Mouse (Mus musculus): Measurements from ENCODE around the gene Pcnx. TPM values are rescaled to one million over a fixed set of nuclear protein-coding genes. Genes with fewer than 3 reads are reported as not detected.

Gene Pcnx
- polyA plus RNA-seq, 1 experiment from 2014 or later = 11.4 TPM

DNA sequence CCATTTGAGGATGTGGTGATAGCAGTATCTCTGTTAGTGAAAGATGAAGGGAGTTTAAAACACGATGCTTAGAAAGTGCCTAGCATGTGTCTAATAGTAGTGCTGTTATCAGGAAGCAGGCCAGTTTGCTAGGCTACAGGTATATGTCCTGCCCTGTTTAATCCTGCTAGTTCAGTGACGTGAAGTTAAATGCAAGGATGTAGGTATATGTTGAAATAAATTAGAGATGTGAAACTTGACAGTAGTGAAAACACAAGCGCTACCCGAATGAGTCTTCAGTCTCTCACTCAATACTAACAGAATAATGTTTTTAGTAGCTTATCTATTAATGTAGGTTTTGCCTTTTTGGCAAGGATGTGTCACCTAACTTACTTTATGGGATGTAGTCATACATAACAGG lies 62.0 kb downstream of the Pcnx start:
- H3K27ac ChIP-seq (ENCODE audit: low read depth, low read length) = no peak overlapping the region
- no peak overlapping the region for H3K4me2 ChIP-seq
- H3K9ac ChIP-seq (ENCODE audit: low read length) = no peak overlapping the region
- H3K4me3 ChIP-seq (ENCODE audit: low read depth, low read length) = no peak overlapping the region
- ATAC-seq (ENCODE audit: low FRiP score) = no peak
- H3K36me3 ChIP-seq (ENCODE audit: control insufficient read depth, insufficient read depth, low read length) = peaks cover 6% of the 10 kb centered on the region
- peak; percentile 19 for DNase-seq (ENCODE audit: low spot score, missing footprints)
- H3K4me1 ChIP-seq (ENCODE audit: control insufficient read depth, insufficient read depth, low read length) = no peaks in the 10 kb centered on the region
- WGBS = 92% methylated on average over 4 of the region's 4 CpGs
- no peaks in the 10 kb centered on the region for H3K9me3 ChIP-seq (ENCODE audit: control insufficient read depth, low read length)
- no peaks in the 10 kb centered on the region for H3K27me3 ChIP-seq (ENCODE audit: control insufficient read depth, insufficient read depth, low read length)

DNA sequence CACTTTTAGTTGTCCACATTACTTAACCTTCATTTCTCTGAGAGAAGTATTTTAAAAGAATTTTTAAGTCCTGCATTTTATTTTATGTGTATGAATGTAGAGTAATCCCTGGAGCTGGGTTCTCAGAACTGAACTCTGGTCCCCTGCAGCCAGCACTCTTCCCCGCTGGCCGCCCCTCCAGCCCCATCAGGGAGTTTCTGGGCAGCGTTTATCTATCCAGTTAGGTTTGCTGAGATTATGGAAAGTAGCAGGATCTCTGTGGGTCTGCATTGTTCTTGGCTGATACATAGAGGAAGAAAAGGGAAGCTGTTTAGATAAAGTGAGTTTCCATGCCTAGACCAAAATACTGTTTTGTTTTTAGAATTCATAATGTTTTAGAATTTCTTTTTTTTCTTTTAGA lies 63.0 kb downstream of the Pcnx start:
- Histone ChIP-seq H3K4me3 (ENCODE audit: low read depth, low read length) (no peak overlapping the region), H3K9me3 (ENCODE audit: control insufficient read depth, low read length) (no peaks in the 10 kb centered on the region), H3K36me3 (ENCODE audit: control insufficient read depth, insufficient read depth, low read length) (peaks cover 6% of the 10 kb centered on the region), H3K27ac (ENCODE audit: low read depth, low read length) (no peak overlapping the region), H3K9ac (ENCODE audit: low read length) (no peak overlapping the region), H3K4me2 (no peak overlapping the region), H3K27me3 (ENCODE audit: control insufficient read depth, insufficient read depth, low read length) (no peaks in the 10 kb centered on the region), H3K4me1 (ENCODE audit: control insufficient read depth, insufficient read depth, low read length) (no peaks in the 10 kb centered on the region)
- DNase-seq (ENCODE audit: low spot score, missing footprints) (peak; percentile 57), ATAC-seq (ENCODE audit: low FRiP score) (no peak)
- 72% methylated on average over 3 of the region's 3 CpGs for WGBS

GRCm38 (mm10) chr12:81927163-81927562 lies 67.3 kb downstream of the Pcnx start:
- Histone ChIP-seq H3K4me2 (no peak overlapping the region), H3K27ac (ENCODE audit: low read depth, low read length) (no peak overlapping the region), H3K36me3 (ENCODE audit: control insufficient read depth, insufficient read depth, low read length) (no peaks in the 10 kb centered on the region), H3K9me3 (ENCODE audit: control insufficient read depth, low read length) (no peaks in the 10 kb centered on the region), H3K4me1 (ENCODE audit: control insufficient read depth, insufficient read depth, low read length) (no peaks in the 10 kb centered on the region), H3K4me3 (ENCODE audit: low read depth, low read length) (no peak overlapping the region), H3K27me3 (ENCODE audit: control insufficient read depth, insufficient read depth, low read length) (no peaks in the 10 kb centered on the region), H3K9ac (ENCODE audit: low read length) (no peak overlapping the region)
- WGBS = 89% methylated on average over 5 of the region's 5 CpGs
- ATAC-seq (ENCODE audit: low FRiP score) (no peak), DNase-seq (ENCODE audit: low spot score, missing footprints) (no peak)

DNA sequence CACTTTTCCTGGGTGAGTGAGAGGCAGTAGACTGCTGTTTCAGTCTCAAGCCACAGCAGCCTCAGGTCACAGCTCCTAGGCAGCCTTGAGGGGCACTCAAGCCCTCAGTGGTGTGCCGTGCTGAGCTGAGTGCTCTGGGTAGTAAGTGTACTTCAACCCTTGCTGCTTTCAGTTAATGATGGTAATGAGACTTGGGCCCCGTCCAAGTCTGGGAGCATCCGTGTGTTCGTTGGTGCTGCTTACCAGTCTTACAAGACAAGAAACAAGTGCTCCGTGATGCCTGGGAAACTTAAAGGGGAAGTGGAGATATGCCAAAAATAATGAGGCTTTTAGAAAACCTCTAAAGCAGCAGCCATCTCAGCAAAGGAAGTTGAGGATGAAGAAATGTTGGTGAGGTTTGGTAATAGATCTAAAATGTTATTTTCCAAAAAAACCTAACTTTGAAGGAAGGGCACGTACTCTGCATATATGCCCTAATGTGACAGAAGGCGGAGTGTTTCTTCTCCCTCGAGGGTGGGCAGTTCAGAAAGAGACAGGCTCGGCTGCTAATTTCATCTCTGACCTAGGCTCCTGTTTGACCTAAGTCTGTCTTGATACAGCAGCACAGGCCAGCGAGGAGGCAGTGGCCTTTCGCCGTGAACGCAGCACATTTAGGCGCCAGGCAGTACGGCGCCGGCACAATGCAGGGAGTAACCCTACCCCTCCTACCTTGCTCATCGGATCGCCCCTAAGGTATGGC lies 68.0 kb downstream of the Pcnx start:
- DNase-seq (ENCODE audit: low spot score, missing footprints) (peak; percentile 78), ATAC-seq (ENCODE audit: low FRiP score) (no peak)
- no peaks in the 10 kb centered on the region for H3K9me3 ChIP-seq (ENCODE audit: control insufficient read depth, low read length)
- H3K27ac ChIP-seq (ENCODE audit: low read depth, low read length) = no peak overlapping the region
- no peak overlapping the region for H3K4me2 ChIP-seq
- no peaks in the 10 kb centered on the region for H3K27me3 ChIP-seq (ENCODE audit: control insufficient read depth, insufficient read depth, low read length)
- no peaks in the 10 kb centered on the region for H3K4me1 ChIP-seq (ENCODE audit: control insufficient read depth, insufficient read depth, low read length)
- H3K36me3 ChIP-seq (ENCODE audit: control insufficient read depth, insufficient read depth, low read length) = no peaks in the 10 kb centered on the region
- no peak overlapping the region for H3K4me3 ChIP-seq (ENCODE audit: low read depth, low read length)
- H3K9ac ChIP-seq (ENCODE audit: low read length) = no peak overlapping the region
- WGBS = 87% methylated on average over 19 of the region's 19 CpGs

DNA sequence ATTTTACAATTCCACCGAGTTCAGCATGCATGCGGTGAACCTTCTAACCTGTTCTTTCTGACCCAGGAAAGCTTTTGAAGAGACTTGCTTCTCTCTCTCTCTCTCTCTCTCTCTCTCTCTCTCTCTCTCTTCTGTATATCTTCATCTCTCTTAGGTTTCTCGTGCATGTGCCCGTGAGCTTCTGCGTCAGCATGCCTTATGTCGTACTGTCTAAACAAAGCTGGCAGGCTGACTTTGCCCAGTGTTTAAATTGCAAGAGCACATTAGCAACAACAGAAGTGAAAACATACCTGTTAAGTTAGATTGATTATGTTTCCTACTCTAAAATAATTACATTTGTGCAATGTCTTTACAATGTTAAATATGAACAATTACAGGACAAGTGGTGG lies 68.6 kb downstream of the Pcnx start:
- H3K36me3 ChIP-seq (ENCODE audit: control insufficient read depth, insufficient read depth, low read length) = no peaks in the 10 kb centered on the region
- H3K27ac ChIP-seq (ENCODE audit: low read depth, low read length) = no peak overlapping the region
- ATAC-seq (ENCODE audit: low FRiP score) = no peak
- H3K4me1 ChIP-seq (ENCODE audit: control insufficient read depth, insufficient read depth, low read length) = no peaks in the 10 kb centered on the region
- H3K9ac ChIP-seq (ENCODE audit: low read length) = no peak overlapping the region
- H3K27me3 ChIP-seq (ENCODE audit: control insufficient read depth, insufficient read depth, low read length) = no peaks in the 10 kb centered on the region
- no peaks in the 10 kb centered on the region for H3K9me3 ChIP-seq (ENCODE audit: control insufficient read depth, low read length)
- DNase-seq (ENCODE audit: low spot score, missing footprints) = no peak
- WGBS = 90% methylated on average over 6 of the region's 6 CpGs
- no peak overlapping the region for H3K4me2 ChIP-seq
- no peak overlapping the region for H3K4me3 ChIP-seq (ENCODE audit: low read depth, low read length)

DNA sequence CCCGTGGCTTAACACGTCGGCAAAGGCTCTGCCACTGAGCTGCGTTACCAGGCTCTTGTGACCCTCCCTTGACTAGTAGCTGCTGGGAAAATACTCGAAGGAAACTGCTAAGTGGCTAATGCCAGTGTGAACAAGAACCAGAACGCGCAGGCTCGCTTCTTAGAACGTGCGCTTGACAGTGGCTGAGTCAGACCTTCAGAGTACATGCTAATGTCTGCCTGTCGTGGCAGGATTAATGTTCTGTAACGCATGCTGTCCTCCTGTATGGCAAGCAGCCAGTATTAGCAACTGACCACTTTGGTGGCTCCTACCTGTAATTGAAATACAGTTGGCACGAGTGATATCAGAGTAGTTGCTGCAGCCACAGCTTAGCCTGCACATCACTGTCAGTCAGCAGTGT lies 72.2 kb downstream of the Pcnx start:
- ATAC-seq (ENCODE audit: low FRiP score) = no peak
- 88% methylated on average over 13 of the region's 13 CpGs for WGBS
- H3K4me2 ChIP-seq = no peak overlapping the region

DNA sequence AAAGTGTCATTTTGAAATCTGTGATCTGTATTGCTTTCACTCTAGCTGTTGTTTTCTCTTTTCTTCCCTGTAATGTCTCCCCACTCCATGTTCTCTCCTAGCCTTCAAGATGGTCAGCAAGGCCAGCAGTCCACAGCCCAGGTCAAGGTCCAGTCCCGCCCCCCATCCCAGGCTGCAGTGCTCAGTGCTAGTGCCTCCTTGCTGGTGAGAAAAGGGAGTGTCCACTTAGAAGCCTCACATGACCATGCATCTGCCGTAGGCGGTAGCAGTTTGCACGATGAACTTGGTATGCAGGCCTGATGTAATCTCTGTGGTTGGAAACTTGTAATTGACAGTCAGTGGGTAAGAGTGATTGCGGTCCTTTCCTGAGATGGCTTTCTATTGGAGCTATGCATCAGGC lies 73.6 kb downstream of the Pcnx start:
- Histone ChIP-seq H3K4me2 (no peak overlapping the region), H3K27ac (ENCODE audit: low read depth, low read length) (no peak overlapping the region), H3K9me3 (ENCODE audit: control insufficient read depth, low read length) (no peaks in the 10 kb centered on the region), H3K36me3 (ENCODE audit: control insufficient read depth, insufficient read depth, low read length) (no peaks in the 10 kb centered on the region), H3K4me3 (ENCODE audit: low read depth, low read length) (no peak overlapping the region), H3K27me3 (ENCODE audit: control insufficient read depth, insufficient read depth, low read length) (no peaks in the 10 kb centered on the region), H3K4me1 (ENCODE audit: control insufficient read depth, insufficient read depth, low read length) (peaks cover 3% of the 10 kb centered on the region), H3K9ac (ENCODE audit: low read length) (no peak overlapping the region)
- WGBS = 91% methylated on average over 5 of the region's 5 CpGs
- DNase-seq (ENCODE audit: low spot score, missing footprints) (no peak), ATAC-seq (ENCODE audit: low FRiP score) (no peak)

More for the DNA sequence above, 72.2 kb downstream of the Pcnx start:
- Histone ChIP-seq H3K9me3 (ENCODE audit: control insufficient read depth, low read length) (no peaks in the 10 kb centered on the region), H3K27ac (ENCODE audit: low read depth, low read length) (no peak overlapping the region), H3K4me3 (ENCODE audit: low read depth, low read length) (no peak overlapping the region), H3K9ac (ENCODE audit: low read length) (no peak overlapping the region), H3K36me3 (ENCODE audit: control insufficient read depth, insufficient read depth, low read length) (no peaks in the 10 kb centered on the region), H3K27me3 (ENCODE audit: control insufficient read depth, insufficient read depth, low read length) (no peaks in the 10 kb centered on the region), H3K4me1 (ENCODE audit: control insufficient read depth, insufficient read depth, low read length) (peaks cover 3% of the 10 kb centered on the region)
- DNase-seq (ENCODE audit: low spot score, missing footprints) = no peak

DNA sequence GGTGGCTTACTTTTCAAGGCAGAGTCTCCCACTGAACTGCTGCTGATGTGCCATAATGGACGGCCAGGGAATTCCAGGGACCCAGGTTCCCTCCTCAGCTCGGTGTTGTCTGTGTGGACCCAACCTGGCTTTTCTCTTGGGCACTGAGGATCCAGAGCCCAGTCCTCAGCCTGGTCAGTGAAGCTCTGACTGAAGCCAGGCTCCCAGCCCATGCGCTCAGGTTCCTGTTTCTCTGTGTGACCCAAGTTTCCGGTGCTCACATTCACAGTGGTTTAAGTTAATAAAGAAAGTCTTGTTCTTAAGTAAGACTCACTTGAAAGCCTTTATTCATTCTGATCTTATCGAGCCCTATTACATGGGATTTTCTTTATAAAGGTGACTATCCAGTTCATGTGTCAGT lies 74.7 kb downstream of the Pcnx start:
- no peak for ATAC-seq (ENCODE audit: low FRiP score)
- Histone ChIP-seq H3K4me3 (ENCODE audit: low read depth, low read length) (no peak overlapping the region), H3K4me1 (ENCODE audit: control insufficient read depth, insufficient read depth, low read length) (peaks cover 3% of the 10 kb centered on the region), H3K27ac (ENCODE audit: low read depth, low read length) (no peak overlapping the region), H3K27me3 (ENCODE audit: control insufficient read depth, insufficient read depth, low read length) (no peaks in the 10 kb centered on the region), H3K4me2 (no peak overlapping the region), H3K36me3 (ENCODE audit: control insufficient read depth, insufficient read depth, low read length) (no peaks in the 10 kb centered on the region), H3K9ac (ENCODE audit: low read length) (no peak overlapping the region), H3K9me3 (ENCODE audit: control insufficient read depth, low read length) (no peaks in the 10 kb centered on the region)
- no peak for DNase-seq (ENCODE audit: low spot score, missing footprints)
- 88% methylated on average over 5 of the region's 5 CpGs for WGBS

DNA sequence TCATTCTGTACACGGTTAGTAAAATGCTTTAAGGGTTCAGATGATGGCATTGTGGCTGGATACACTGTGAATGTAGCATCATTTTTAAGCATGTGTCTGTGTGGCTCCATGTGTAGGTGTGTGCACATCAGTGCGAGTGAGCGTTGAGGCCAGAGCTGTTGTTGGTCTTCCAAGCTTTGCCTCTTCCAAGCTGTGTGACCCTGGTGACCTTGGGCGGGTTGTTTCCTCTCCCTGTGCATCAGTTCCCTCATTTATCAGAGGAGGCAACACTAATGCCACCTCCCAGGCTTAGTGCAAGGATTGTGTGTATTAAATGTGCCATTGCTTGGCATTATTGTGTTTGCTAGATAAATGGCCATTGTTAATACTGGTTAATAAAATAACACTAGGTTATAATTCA lies 76.2 kb downstream of the Pcnx start:
- 42% methylated on average over 4 of the region's 4 CpGs for WGBS
- no peaks in the 10 kb centered on the region for H3K9me3 ChIP-seq (ENCODE audit: control insufficient read depth, low read length)

More for the DNA sequence above, 76.2 kb downstream of the Pcnx start:
- Histone ChIP-seq H3K36me3 (ENCODE audit: control insufficient read depth, insufficient read depth, low read length) (no peaks in the 10 kb centered on the region), H3K4me3 (ENCODE audit: low read depth, low read length) (no peak overlapping the region), H3K4me2 (no peak overlapping the region), H3K4me1 (ENCODE audit: control insufficient read depth, insufficient read depth, low read length) (peaks cover 3% of the 10 kb centered on the region), H3K9ac (ENCODE audit: low read length) (no peak overlapping the region), H3K27ac (ENCODE audit: low read depth, low read length) (0 out of 2 replicates have a peak overlapping the region, but pooled peaks have one; percentile 40), H3K27me3 (ENCODE audit: control insufficient read depth, insufficient read depth, low read length) (no peaks in the 10 kb centered on the region)
- no peak for DNase-seq (ENCODE audit: low spot score, missing footprints)
- no peak for ATAC-seq (ENCODE audit: low FRiP score)

Data from midbrain, embryonic 11.5 days (tissue).